Mouse (Mus musculus) embryonic facial prominence, embryonic 15.5 days (tissue): ENCODE data around the gene Kng2. TPM values are rescaled to one million over a fixed set of nuclear protein-coding genes. Genes with fewer than 3 reads are reported as not detected.
A peak's percentile ranks its signal among the peaks of the same experiment; 100 is the strongest.
"Not testable (repeated sequence)": the region's sequence is repeated elsewhere in the genome, so short reads cannot be mapped to it uniquely, and the experiment has no call there.

Experiments used
- ATAC-seq: fragments of 200-750 bp; cut with Nextera tagmentation; 2 replicates; pipeline ENCODE4 v1.8.0; 2017; ENCODE audit warnings: low read depth, moderate TSS enrichment; ENCODE audit not compliant: insufficient number of reproducible peaks, low FRiP score, low TSS enrichment
- H3K27ac ChIP-seq: fragments of 300-500 bp; sonication (generic); replicated peaks from 2 replicates; pipeline ENCODE4 v1.5.1; 2015; ENCODE audit warnings: mild to moderate bottlenecking, inconsistent platforms
- H3K27me3 ChIP-seq: fragments of 300-500 bp; sonication (generic); 2 replicates; pipeline ENCODE4 v1.6.1; 2015; ENCODE audit warnings: inconsistent platforms
- H3K36me3 ChIP-seq: fragments of 300-500 bp; sonication (generic); 2 replicates; pipeline ENCODE4 v1.6.1; 2015; ENCODE audit warnings: mild to moderate bottlenecking, inconsistent platforms
- H3K4me1 ChIP-seq: fragments of 300-500 bp; sonication (generic); 2 replicates; pipeline ENCODE4 v1.6.1; 2015; ENCODE audit warnings: inconsistent platforms
- H3K4me2 ChIP-seq: fragments of 300-500 bp; sonication (generic); replicated peaks from 2 replicates; pipeline ENCODE4 v1.6.1; 2015; ENCODE audit warnings: mild to moderate bottlenecking, inconsistent platforms
- H3K4me3 ChIP-seq: fragments of 300-500 bp; sonication (generic); replicated peaks from 2 replicates; pipeline ENCODE4 v1.5.1; 2015; ENCODE audit warnings: mild to moderate bottlenecking, inconsistent platforms
- H3K9ac ChIP-seq: fragments of 300-500 bp; sonication (generic); 2 replicates; pipeline ENCODE4 v1.6.1; 2015; ENCODE audit warnings: inconsistent platforms
- H3K9me3 ChIP-seq: fragments of 300-500 bp; sonication (generic); replicated peaks from 2 replicates; pipeline ENCODE4 v1.6.1; 2016; ENCODE audit warnings: inconsistent platforms
- WGBS: fragments of 180-500 bp; shearing (Covaris S2); methylation state at CpG from one replicate; pipeline ENCODE4 v1.1.7; 2015; 5-methylcytosine and 5-hydroxymethylcytosine counted together
- polyA plus RNA-seq: library from polyadenylated mRNA; unstranded; fragments of >200 nt; fragmentation: Nextera tagmentation; extraction: Ambion mirVana; gene quantifications from 2 replicates; pipeline ENCODE4 v1.2.1, GENCODE M21; 2015

Gene Kng2
- polyA plus RNA-seq, 1 experiment from 2014 or later, result 0.98 TPM

GRCm38 (mm10) chr16:22955397-22956084, 73.7 kb downstream of the Kng2 start:
- no peak overlapping the region for H3K4me3 ChIP-seq
- WGBS, result 52% methylated on average over 13 of the region's 13 CpGs
- no peaks in the 10 kb centered on the region for H3K27me3 ChIP-seq
- H3K9me3 ChIP-seq, result no peaks in the 10 kb centered on the region
- H3K9ac ChIP-seq, result no peak overlapping the region
- no peak; the same call in 1 of the 2 replicates for ATAC-seq
- H3K27ac ChIP-seq, result no peak overlapping the region
- no peaks in the 10 kb centered on the region for H3K36me3 ChIP-seq
- no peak overlapping the region for H3K4me2 ChIP-seq
- no peaks in the 10 kb centered on the region for H3K4me1 ChIP-seq

GRCm38 (mm10) chr16:22953069-22953468, 76.2 kb downstream of the Kng2 start:
- H3K36me3 ChIP-seq, result no peaks in the 10 kb centered on the region
- no peak overlapping the region for H3K27ac ChIP-seq
- H3K4me3 ChIP-seq, result no peak overlapping the region
- 32% methylated on average over 4 of the region's 4 CpGs for WGBS
- no peak overlapping the region for H3K4me2 ChIP-seq
- H3K27me3 ChIP-seq, result no peaks in the 10 kb centered on the region
- no peaks in the 10 kb centered on the region for H3K9me3 ChIP-seq
- H3K9ac ChIP-seq, result no peak overlapping the region
- no peaks in the 10 kb centered on the region for H3K4me1 ChIP-seq
- ATAC-seq, result no peak

- Histone ChIP-seq H3K4me1 (no peaks in the 10 kb centered on the region), H3K9ac (no peak within 1 kb of the TSS), H3K27me3 (no peaks in the 10 kb centered on the region), H3K4me2 (no peak within 1 kb of the TSS), H3K36me3 (no peaks in the 10 kb centered on the region), H3K4me3 (no peak within 1 kb of the TSS), H3K9me3 (no peaks in the 10 kb centered on the region), H3K27ac (no peak within 1 kb of the TSS)
- WGBS, result 93% methylated on average over 6 of the region's 6 CpGs
- ATAC-seq, result no peak
These were observed 78.4 kb downstream of the Kng2 start, which contains the start of gene Hrg for GRCm38 (mm10) chr16:22950840-22951395. Hrg (plus strand) TSS chr16:22951072.

GRCm38 (mm10) chr16:22947371-22947770, 81.9 kb downstream of the Kng2 start:
- no peak overlapping the region for H3K4me3 ChIP-seq
- no peaks in the 10 kb centered on the region for H3K36me3 ChIP-seq
- H3K4me2 ChIP-seq, result no peak overlapping the region
- H3K9me3 ChIP-seq, result no peaks in the 10 kb centered on the region
- no peaks in the 10 kb centered on the region for H3K27me3 ChIP-seq
- H3K4me1 ChIP-seq, result no peaks in the 10 kb centered on the region
- ATAC-seq, result no peak
- 64% methylated on average over 2 of the region's 2 CpGs for WGBS
- no peak overlapping the region for H3K9ac ChIP-seq
- H3K27ac ChIP-seq, result no peak overlapping the region

DNA sequence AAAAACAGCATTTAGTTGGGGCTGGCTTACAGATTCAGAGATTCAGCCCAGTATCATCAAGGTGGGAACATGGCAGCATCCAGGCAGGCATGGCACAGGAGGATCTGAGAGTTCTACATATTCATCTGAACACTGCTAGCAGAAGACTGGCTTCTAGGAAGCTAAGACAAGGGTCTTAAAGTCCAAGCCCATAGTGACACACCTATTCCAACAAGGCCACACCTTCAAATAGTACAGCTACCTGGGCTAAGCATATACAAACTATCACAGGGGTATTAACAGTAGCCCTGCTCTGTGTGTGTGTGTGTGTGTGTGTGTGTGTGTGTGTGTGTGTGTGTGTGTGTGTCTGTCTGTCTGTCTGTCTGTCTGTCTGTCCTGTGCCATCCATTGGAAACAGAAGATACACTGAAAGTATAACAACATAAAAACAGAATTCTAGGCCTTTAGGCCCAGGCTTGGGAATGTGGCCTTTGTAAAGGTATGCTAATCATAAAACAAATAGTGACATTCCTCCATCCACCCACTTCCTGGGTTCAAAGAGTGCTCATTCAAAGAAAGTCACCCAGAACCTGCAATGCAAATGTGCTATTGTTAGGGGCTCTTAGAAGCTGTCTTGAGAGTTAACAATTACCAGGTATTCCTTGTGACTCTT, 87.3 kb downstream of the Kng2 start:
- H3K27me3 ChIP-seq, H3K36me3 ChIP-seq, H3K27ac ChIP-seq, H3K9me3 ChIP-seq, H3K4me1 ChIP-seq, H3K4me2 ChIP-seq, H3K4me3 ChIP-seq, H3K9ac ChIP-seq, ATAC-seq: not testable (repeated sequence)

DNA sequence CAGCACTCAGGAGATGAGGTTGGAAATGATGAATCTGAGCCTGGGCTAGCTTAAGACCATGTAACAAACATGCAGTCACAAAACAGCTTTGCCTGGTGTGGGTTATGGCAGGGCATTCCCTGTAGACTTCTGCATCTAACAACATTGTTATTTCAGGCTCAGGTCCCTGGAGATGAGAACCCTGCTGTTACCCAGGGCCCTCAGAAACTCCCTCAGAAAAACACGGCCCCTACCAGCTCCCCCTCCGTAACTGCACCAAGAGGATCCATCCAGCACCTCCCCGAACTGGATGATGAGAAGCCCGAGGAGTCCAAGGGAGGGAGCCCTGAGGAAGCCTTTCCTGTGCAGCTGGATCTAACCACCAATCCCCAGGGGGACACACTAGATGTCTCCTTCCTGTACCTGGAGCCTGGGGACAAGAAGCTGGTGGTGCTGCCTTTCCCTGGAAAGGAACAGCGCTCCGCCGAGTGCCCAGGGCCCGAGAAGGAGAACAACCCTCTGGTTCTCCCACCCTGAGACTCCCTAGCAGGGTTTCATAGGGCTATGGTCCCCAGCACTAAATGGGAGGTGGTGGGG, 90.1 kb downstream of the Kng2 start:
- Histone ChIP-seq H3K27ac (no peak overlapping the region), H3K4me2 (no peak overlapping the region), H3K9ac (no peak overlapping the region), H3K27me3 (no peaks in the 10 kb centered on the region), H3K9me3 (no peaks in the 10 kb centered on the region), H3K36me3 (no peaks in the 10 kb centered on the region), H3K4me3 (no peak overlapping the region), H3K4me1 (no peaks in the 10 kb centered on the region)
- peak; percentile 77 for ATAC-seq
- 79% methylated on average over 8 of the region's 8 CpGs for WGBS

DNA sequence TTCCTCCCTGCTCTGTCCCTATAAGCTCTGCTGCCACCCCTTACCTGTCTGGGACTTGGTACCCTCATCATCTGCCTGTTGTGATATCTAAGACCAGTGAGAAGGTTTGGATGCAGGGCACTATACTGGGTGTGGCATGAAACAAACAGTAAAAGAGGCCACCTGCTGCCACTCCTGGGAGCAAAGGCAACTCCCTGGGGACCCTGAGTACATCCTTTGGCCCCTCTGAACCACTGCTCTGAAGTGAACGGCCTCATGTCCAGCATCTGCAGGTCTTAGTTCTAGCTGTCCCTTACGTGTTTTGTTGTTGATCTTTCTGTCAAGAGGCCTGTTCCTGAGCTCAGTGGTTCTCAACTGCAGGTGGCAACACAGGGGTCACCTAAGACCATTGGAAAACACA, 90.7 kb downstream of the Kng2 start:
- H3K36me3 ChIP-seq, result no peaks in the 10 kb centered on the region
- H3K4me2 ChIP-seq, result no peak overlapping the region
- H3K4me3 ChIP-seq, result no peak overlapping the region
- ATAC-seq, result no peak
- H3K27ac ChIP-seq, result no peak overlapping the region
- WGBS, result 64% methylated on average over 2 of the region's 2 CpGs
- H3K9ac ChIP-seq, result no peak overlapping the region
- H3K4me1 ChIP-seq, result no peaks in the 10 kb centered on the region
- H3K27me3 ChIP-seq, result no peaks in the 10 kb centered on the region
- H3K9me3 ChIP-seq, result no peaks in the 10 kb centered on the region

- no peaks in the 10 kb centered on the region for H3K4me1 ChIP-seq
- H3K9me3 ChIP-seq, result no peaks in the 10 kb centered on the region
- H3K9ac ChIP-seq, result no peak overlapping the region
- H3K27ac ChIP-seq, result no peak overlapping the region
- ATAC-seq, result no peak
- 90% methylated on average over 12 of the region's 12 CpGs for WGBS
- no peak overlapping the region for H3K4me2 ChIP-seq
- H3K4me3 ChIP-seq, result no peak overlapping the region
- H3K36me3 ChIP-seq, result no peaks in the 10 kb centered on the region
- no peaks in the 10 kb centered on the region for H3K27me3 ChIP-seq
These were observed 91.7 kb downstream of the Kng2 start for GRCm38 (mm10) chr16:22937631-22938030.

Other genes with a start within 250 kb of the Kng2 start
- gene Crygs, start 217.9 kb downstream of the Kng2 start, polyA plus RNA-seq, result 0.19 and 0.20 TPM in 2 replicates
- 23.8 and 28.1 TPM in 2 replicates for gene Tbccd1, start 171.8 kb downstream of the Kng2 start, polyA plus RNA-seq
- 105 TPM in 2 replicates for gene Dnajb11, start 171.6 kb downstream of the Kng2 start, polyA plus RNA-seq
- 0.49 TPM in 1 of 2 replicates, not detected in the other for gene Ahsg, start 138.2 kb downstream of the Kng2 start, polyA plus RNA-seq
- gene Fetub, start 111.1 kb downstream of the Kng2 start, polyA plus RNA-seq, result 5.5 and 5.8 TPM in 2 replicates
- 0.12 and 0.18 TPM in 2 replicates for gene Hrg, start 78.4 kb downstream of the Kng2 start, polyA plus RNA-seq
- gene Kng1, start 28.4 kb upstream of the Kng2 start, polyA plus RNA-seq, result 0.08 and 0.17 TPM in 2 replicates
- gene Eif4a2, start 78.0 kb upstream of the Kng2 start, polyA plus RNA-seq, result 231 and 236 TPM in 2 replicates
- gene Rfc4, start 98.3 kb upstream of the Kng2 start, polyA plus RNA-seq, result 83.0 and 86.0 TPM in 2 replicates
- 0.13 and 0.25 TPM in 2 replicates for gene Adipoq, start 117.1 kb upstream of the Kng2 start, polyA plus RNA-seq
- gene St6gal1, start 195.3 kb upstream of the Kng2 start, polyA plus RNA-seq, result 13.5 and 16.5 TPM in 2 replicates